Mouse (Mus musculus): ENCODE results near the gene Slc19a2. TPM values are rescaled to one million over a fixed set of nuclear protein-coding genes. Genes with fewer than 3 reads are reported as not detected.

Slc19a2 gene
- polyA plus RNA-seq, 1 experiment from 2014 or later = 12.0 TPM

DNA sequence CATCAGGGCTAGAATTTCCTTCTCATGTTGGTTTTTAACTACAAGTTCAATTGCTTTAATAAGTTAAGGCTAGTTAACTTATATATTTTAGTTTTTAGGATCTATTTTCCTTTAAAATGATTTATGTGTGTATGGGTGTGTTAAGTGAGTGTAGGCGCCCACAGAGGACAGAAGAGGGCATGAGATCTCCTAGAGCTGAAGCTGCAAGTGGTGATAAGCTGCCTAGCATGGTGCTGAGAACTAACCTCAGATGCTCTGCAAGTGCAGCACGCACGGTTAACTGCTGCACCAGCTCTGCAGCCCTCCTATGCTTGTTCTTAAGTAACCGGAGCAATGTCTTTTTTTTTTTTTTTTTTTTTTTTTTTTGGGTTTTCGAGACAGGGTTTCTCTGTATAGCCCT, 47.6 kb downstream of the Slc19a2 start:
- 96% methylated on average over 4 of the region's 5 CpGs for WGBS
- Histone ChIP-seq H3K4me2 (replicated peaks; ENCODE audit: low read depth, low read length) (no peak overlapping the region), H3K9me3 (ENCODE audit: control insufficient read depth, low read length) (no peaks in the 10 kb centered on the region), H3K27ac (ENCODE audit: low read depth, low read length) (no peak overlapping the region), H3K36me3 (ENCODE audit: control insufficient read depth, insufficient read depth, low read length) (peaks cover 63% of the 10 kb centered on the region), H3K9ac (ENCODE audit: low read depth, low read length) (no peak overlapping the region), H3K4me1 (ENCODE audit: control insufficient read depth, insufficient read depth, low read length) (no peaks in the 10 kb centered on the region), H3K4me3 (ENCODE audit: low read length) (no peak overlapping the region), H3K27me3 (ENCODE audit: control insufficient read depth, insufficient read depth, low read length) (no peaks in the 10 kb centered on the region)
- ATAC-seq (ENCODE audit: low FRiP score, low TSS enrichment) = no peak

- 88% methylated on average over 4 of the region's 4 CpGs for WGBS
- H3K4me2 ChIP-seq (replicated peaks; ENCODE audit: low read depth, low read length) = no peak overlapping the region
- H3K4me1 ChIP-seq (ENCODE audit: control insufficient read depth, insufficient read depth, low read length) = peaks cover 5% of the 10 kb centered on the region; the same call in 1 of the 2 replicates
- no peak overlapping the region for H3K4me3 ChIP-seq (ENCODE audit: low read length)
- H3K36me3 ChIP-seq (ENCODE audit: control insufficient read depth, insufficient read depth, low read length) = peaks cover 44% of the 10 kb centered on the region
- H3K9me3 ChIP-seq (ENCODE audit: control insufficient read depth, low read length) = no peaks in the 10 kb centered on the region
- ATAC-seq (ENCODE audit: low FRiP score, low TSS enrichment) = no peak
- no peak overlapping the region for H3K9ac ChIP-seq (ENCODE audit: low read depth, low read length)
- no peak overlapping the region for H3K27ac ChIP-seq (ENCODE audit: low read depth, low read length)
- H3K27me3 ChIP-seq (ENCODE audit: control insufficient read depth, insufficient read depth, low read length) = no peaks in the 10 kb centered on the region
These were observed 53.1 kb downstream of the Slc19a2 start for GRCm38 (mm10) chr1:164301949-164302348.

GRCm38 (mm10) chr1:164303821-164304220, 55.0 kb downstream of the Slc19a2 start, which contains the start of gene Nme7:
Nme7 (plus strand) TSS chr1:164304121.
- WGBS = 88% methylated on average over 5 of the region's 5 CpGs
- H3K36me3 ChIP-seq (ENCODE audit: control insufficient read depth, insufficient read depth, low read length) = peaks cover 32% of the 10 kb centered on the region
- H3K4me3 ChIP-seq (ENCODE audit: low read length) = no peak within 1 kb of the TSS
- no peak within 1 kb of the TSS for H3K27ac ChIP-seq (ENCODE audit: low read depth, low read length)
- ATAC-seq (ENCODE audit: low FRiP score, low TSS enrichment) = no peak
- H3K27me3 ChIP-seq (ENCODE audit: control insufficient read depth, insufficient read depth, low read length) = no peaks in the 10 kb centered on the region
- H3K4me2 ChIP-seq (replicated peaks; ENCODE audit: low read depth, low read length) = no peak within 1 kb of the TSS
- H3K9me3 ChIP-seq (ENCODE audit: control insufficient read depth, low read length) = no peaks in the 10 kb centered on the region
- H3K9ac ChIP-seq (ENCODE audit: low read depth, low read length) = 0 out of 2 replicates have a peak within 1 kb of the TSS, but pooled peaks have one; percentile 7
- H3K4me1 ChIP-seq (ENCODE audit: control insufficient read depth, insufficient read depth, low read length) = peaks cover 5% of the 10 kb centered on the region; the same call in 1 of the 2 replicates

- peak within 1 kb of the TSS; percentile 77 for H3K4me3 ChIP-seq (ENCODE audit: low read length)
- peak within 1 kb of the TSS; percentile 77 for H3K4me2 ChIP-seq (replicated peaks; ENCODE audit: low read depth, low read length)
- peaks cover 2% of the 10 kb centered on the region for H3K36me3 ChIP-seq (ENCODE audit: control insufficient read depth, insufficient read depth, low read length)
- peak within 1 kb of the TSS; percentile 44; the same call in 1 of the 2 replicates for H3K27ac ChIP-seq (ENCODE audit: low read depth, low read length)
- peak within 1 kb of the TSS; percentile 76 for H3K9ac ChIP-seq (ENCODE audit: low read depth, low read length)
- 0% methylated on average over 35 of the region's 35 CpGs for WGBS
- peak; percentile 99 for ATAC-seq (ENCODE audit: low FRiP score, low TSS enrichment)
- H3K27me3 ChIP-seq (ENCODE audit: control insufficient read depth, insufficient read depth, low read length) = no peaks in the 10 kb centered on the region
- no peaks in the 10 kb centered on the region for H3K9me3 ChIP-seq (ENCODE audit: control insufficient read depth, low read length)
- H3K4me1 ChIP-seq (ENCODE audit: control insufficient read depth, insufficient read depth, low read length) = peaks cover 5% of the 10 kb centered on the region; the same call in 1 of the 2 replicates
These were observed 58.4 kb downstream of the Slc19a2 start, which contains the start of gene Blzf1 for GRCm38 (mm10) chr1:164307124-164307751. Blzf1 (minus strand) TSS chr1:164307489.

GRCm38 (mm10) chr1:164307922-164308321, 59.1 kb downstream of the Slc19a2 start:
- peak overlapping the region; percentile 74 for H3K4me2 ChIP-seq (replicated peaks; ENCODE audit: low read depth, low read length)
- no peaks in the 10 kb centered on the region for H3K27me3 ChIP-seq (ENCODE audit: control insufficient read depth, insufficient read depth, low read length)
- no peak overlapping the region for H3K27ac ChIP-seq (ENCODE audit: low read depth, low read length)
- 11% methylated on average over 10 of the region's 10 CpGs for WGBS
- peak overlapping the region; percentile 62 for H3K9ac ChIP-seq (ENCODE audit: low read depth, low read length)
- peak overlapping the region; percentile 77 for H3K4me3 ChIP-seq (ENCODE audit: low read length)
- peaks cover 5% of the 10 kb centered on the region; the same call in 1 of the 2 replicates for H3K4me1 ChIP-seq (ENCODE audit: control insufficient read depth, insufficient read depth, low read length)
- H3K36me3 ChIP-seq (ENCODE audit: control insufficient read depth, insufficient read depth, low read length) = peaks cover 6% of the 10 kb centered on the region; the same call in 1 of the 2 replicates
- ATAC-seq (ENCODE audit: low FRiP score, low TSS enrichment) = no peak
- H3K9me3 ChIP-seq (ENCODE audit: control insufficient read depth, low read length) = no peaks in the 10 kb centered on the region

GRCm38 (mm10) chr1:164314085-164314484, 65.2 kb downstream of the Slc19a2 start:
- Histone ChIP-seq H3K4me1 (ENCODE audit: control insufficient read depth, insufficient read depth, low read length) (no peaks in the 10 kb centered on the region), H3K27me3 (ENCODE audit: control insufficient read depth, insufficient read depth, low read length) (no peaks in the 10 kb centered on the region), H3K4me2 (replicated peaks; ENCODE audit: low read depth, low read length) (no peak overlapping the region), H3K9ac (ENCODE audit: low read depth, low read length) (no peak overlapping the region), H3K27ac (ENCODE audit: low read depth, low read length) (no peak overlapping the region), H3K4me3 (ENCODE audit: low read length) (no peak overlapping the region), H3K36me3 (ENCODE audit: control insufficient read depth, insufficient read depth, low read length) (peaks cover 14% of the 10 kb centered on the region; the same call in 1 of the 2 replicates), H3K9me3 (ENCODE audit: control insufficient read depth, low read length) (no peaks in the 10 kb centered on the region)
- ATAC-seq (ENCODE audit: low FRiP score, low TSS enrichment) = no peak
- WGBS = 92% methylated on average over 5 of the region's 5 CpGs

Other genes starting within 250 kb of the Slc19a2 start
- not detected in 2 replicates for gene Sele, start 200.8 kb upstream of the Slc19a2 start, polyA plus RNA-seq (2014; fragmentation: Nextera tagmentation; extraction: Ambion mirVana)
- 0.03 and 0.45 TPM in 2 replicates for gene Sell, start 187.1 kb upstream of the Slc19a2 start, polyA plus RNA-seq (2014; fragmentation: Nextera tagmentation; extraction: Ambion mirVana)
- 0.32 TPM in 1 of 2 replicates, not detected in the other for gene Selp, start 133.8 kb upstream of the Slc19a2 start, polyA plus RNA-seq (2014; fragmentation: Nextera tagmentation; extraction: Ambion mirVana)
- 0.21 and 0.27 TPM in 2 replicates for gene F5, start 97.2 kb upstream of the Slc19a2 start, polyA plus RNA-seq (2014; fragmentation: Nextera tagmentation; extraction: Ambion mirVana)
- 10.2 and 11.3 TPM in 2 replicates for gene Ccdc181, start 26.5 kb downstream of the Slc19a2 start, polyA plus RNA-seq (2014; fragmentation: Nextera tagmentation; extraction: Ambion mirVana)
- gene Nme7, start 55.1 kb downstream of the Slc19a2 start, polyA plus RNA-seq (2014; fragmentation: Nextera tagmentation; extraction: Ambion mirVana) = 47.9 and 50.7 TPM in 2 replicates
- 23.9 and 25.4 TPM in 2 replicates for gene Blzf1, start 58.4 kb downstream of the Slc19a2 start, polyA plus RNA-seq (2014; fragmentation: Nextera tagmentation; extraction: Ambion mirVana)
- 80.2 and 86.4 TPM in 2 replicates for gene Atp1b1, start 209.3 kb downstream of the Slc19a2 start, polyA plus RNA-seq (2014; fragmentation: Nextera tagmentation; extraction: Ambion mirVana)